Mouse (Mus musculus) hindbrain, embryonic 15.5 days (tissue): ENCODE results near the gene Plvap. TPM values are rescaled to one million over a fixed set of nuclear protein-coding genes. Genes with fewer than 3 reads are reported as not detected.
"Not testable (repeated sequence)": the region's sequence is repeated elsewhere in the genome, so short reads cannot be mapped to it uniquely, and the experiment has no call there.

ENCODE experiments used
- ATAC-seq: fragments of 200-750 bp; cut with Nextera tagmentation; 2 replicates; pipeline ENCODE4 v1.8.0; 2017; ENCODE audit warnings: low read depth, moderate number of reproducible peaks, moderate TSS enrichment; ENCODE audit not compliant: low FRiP score
- H3K27ac ChIP-seq: fragments of 300-500 bp; sonication (generic); replicated peaks from 2 replicates; pipeline ENCODE4 v1.5.1; 2015; ENCODE audit warnings: mild to moderate bottlenecking, inconsistent platforms
- H3K27me3 ChIP-seq: fragments of 300-500 bp; sonication (generic); 2 replicates; pipeline ENCODE4 v1.6.1; 2015; ENCODE audit warnings: control low read depth, inconsistent platforms
- H3K36me3 ChIP-seq: fragments of 300-500 bp; sonication (generic); 2 replicates; pipeline ENCODE4 v1.6.1; 2015; ENCODE audit warnings: control low read depth, inconsistent platforms
- H3K4me1 ChIP-seq: fragments of 300-500 bp; sonication (generic); replicated peaks from 2 replicates; pipeline ENCODE4 v1.6.1; 2015; ENCODE audit warnings: control low read depth, inconsistent platforms
- H3K4me2 ChIP-seq: fragments of 300-500 bp; sonication (generic); 2 replicates; pipeline ENCODE4 v1.6.1; 2015; ENCODE audit warnings: moderate library complexity, mild to moderate bottlenecking, inconsistent platforms
- H3K4me3 ChIP-seq: fragments of 300-500 bp; sonication (generic); 2 replicates; pipeline ENCODE4 v1.5.1; 2015; ENCODE audit warnings: mild to moderate bottlenecking, inconsistent platforms
- H3K9ac ChIP-seq: fragments of 300-500 bp; sonication (generic); 2 replicates; pipeline ENCODE4 v1.6.1; 2015; ENCODE audit warnings: inconsistent platforms
- H3K9me3 ChIP-seq: fragments of 300-500 bp; sonication (generic); 2 replicates; pipeline ENCODE4 v1.6.1; 2016; ENCODE audit warnings: control low read depth, inconsistent platforms
- WGBS: fragments of 180-500 bp; shearing (Covaris S2); methylation state at CpG from one replicate; pipeline ENCODE4 v1.1.7; 2015; 5-methylcytosine and 5-hydroxymethylcytosine counted together
- polyA plus RNA-seq: library from polyadenylated mRNA; unstranded; fragments of >200 nt; fragmentation: Nextera tagmentation; extraction: Ambion mirVana; gene quantifications from 2 replicates; pipeline ENCODE4 v1.2.1, GENCODE M21; 2015

The Plvap gene
- polyA plus RNA-seq, 1 experiment from 2014 or later: 10.9 TPM

DNA sequence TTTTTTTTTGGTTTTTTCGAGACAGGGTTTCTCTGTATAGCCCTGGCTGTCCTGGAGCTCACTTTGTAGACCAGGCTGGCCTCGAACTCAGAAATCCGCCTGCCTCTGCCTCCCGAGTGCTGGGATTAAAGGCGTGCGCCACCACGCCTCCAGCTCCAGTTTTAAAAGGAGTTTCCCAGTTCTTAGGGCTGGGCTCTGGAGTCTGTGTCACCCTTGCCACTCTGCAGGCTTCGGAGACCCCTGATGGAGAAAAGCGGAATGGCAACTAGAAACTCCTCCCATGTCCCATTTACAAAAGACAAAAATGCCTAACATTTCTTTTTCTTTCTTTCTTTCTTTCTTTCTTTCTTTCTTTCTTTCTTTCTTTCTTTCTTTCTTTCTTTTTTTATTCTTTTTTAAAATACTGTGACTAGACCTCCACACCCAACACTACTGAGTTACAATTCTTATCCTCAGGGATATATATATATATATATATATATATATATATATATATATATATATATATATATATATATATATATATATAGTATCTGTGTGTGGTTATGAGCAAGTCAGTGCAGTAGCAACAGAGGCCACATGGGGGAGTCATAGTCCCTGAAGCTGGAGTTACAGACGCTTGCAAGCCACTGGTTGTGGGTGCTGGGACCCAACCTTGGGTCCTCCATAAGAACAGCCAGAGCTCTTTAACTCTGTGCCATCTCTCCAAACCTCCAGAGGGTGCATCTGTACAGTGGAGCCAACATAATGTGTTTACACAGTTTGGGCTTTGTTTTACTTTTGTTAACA is 7.7 kb upstream of the Plvap start:
- 44% methylated on average over 10 of the region's 10 CpGs for WGBS
- ATAC-seq, H3K9me3 ChIP-seq, H3K9ac ChIP-seq, H3K4me3 ChIP-seq, H3K4me1 ChIP-seq, H3K27ac ChIP-seq, H3K36me3 ChIP-seq, H3K4me2 ChIP-seq: not testable (repeated sequence)
- H3K27me3 ChIP-seq: peaks cover 10% of the 10 kb centered on the region

DNA sequence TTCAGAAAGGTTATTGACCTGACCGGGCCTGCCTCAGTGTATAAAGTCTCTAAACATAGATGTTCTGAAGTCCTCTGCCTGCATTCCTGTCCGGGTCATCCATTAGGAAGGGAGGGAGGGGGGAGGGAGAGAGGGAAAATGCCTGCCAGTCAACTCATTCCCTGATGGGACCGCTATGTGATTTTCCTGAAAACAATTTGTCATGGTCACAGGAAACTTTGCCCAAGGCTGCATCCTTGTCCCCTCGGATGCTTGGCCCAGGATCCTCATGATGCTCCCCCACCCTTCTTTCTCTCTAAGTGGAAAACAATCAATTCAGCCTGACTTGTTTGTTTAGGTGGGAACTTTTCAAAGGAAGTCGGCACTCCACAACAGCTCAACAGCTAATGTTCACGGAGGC is 5.2 kb upstream of the Plvap start:
- 7% methylated on average over 6 of the region's 6 CpGs for WGBS
- no peaks in the 10 kb centered on the region for H3K36me3 ChIP-seq

GRCm38 (mm10) chr8:71515043-71515442 is 3.5 kb upstream of the Plvap start:
- 0 out of 2 replicates have a peak, but pooled peaks cover 3% of the 10 kb centered on the region for H3K4me1 ChIP-seq
- 73% methylated on average over 5 of the region's 5 CpGs for WGBS
- no peak overlapping the region for H3K4me2 ChIP-seq
- no peaks in the 10 kb centered on the region for H3K36me3 ChIP-seq
- no peak overlapping the region for H3K9ac ChIP-seq
- H3K9me3 ChIP-seq: no peaks in the 10 kb centered on the region
- no peak overlapping the region for H3K4me3 ChIP-seq
- ATAC-seq: no peak
- peaks cover 13% of the 10 kb centered on the region for H3K27me3 ChIP-seq
- no peak overlapping the region for H3K27ac ChIP-seq

More for the DNA sequence above, 5.2 kb upstream of the Plvap start:
- no peak overlapping the region for H3K27ac ChIP-seq
- no peaks in the 10 kb centered on the region for H3K27me3 ChIP-seq
- no peaks in the 10 kb centered on the region for H3K9me3 ChIP-seq
- no peak overlapping the region for H3K9ac ChIP-seq
- ATAC-seq: no peak
- no peak overlapping the region for H3K4me3 ChIP-seq
- no peak overlapping the region for H3K4me2 ChIP-seq
- H3K4me1 ChIP-seq: 0 out of 2 replicates have a peak, but pooled peaks cover 3% of the 10 kb centered on the region

- no peak overlapping the region for H3K9ac ChIP-seq
- no peaks in the 10 kb centered on the region for H3K9me3 ChIP-seq
- no peak for ATAC-seq
- 77% methylated on average over 15 of the region's 15 CpGs for WGBS
- no peak overlapping the region for H3K4me3 ChIP-seq
- H3K27ac ChIP-seq: no peak overlapping the region
- H3K4me1 ChIP-seq: 0 out of 2 replicates have a peak, but pooled peaks cover 3% of the 10 kb centered on the region
- no peak overlapping the region for H3K4me2 ChIP-seq
- H3K27me3 ChIP-seq: peaks cover 29% of the 10 kb centered on the region
- H3K36me3 ChIP-seq: no peaks in the 10 kb centered on the region
Observed at GRCm38 (mm10) chr8:71513018-71513754, 1.6 kb upstream of the Plvap start.

GRCm38 (mm10) chr8:71509316-71509715 is 2.2 kb downstream of the Plvap start:
- Histone ChIP-seq H3K4me2 (no peak overlapping the region), H3K9me3 (no peaks in the 10 kb centered on the region), H3K27ac (no peak overlapping the region), H3K27me3 (peaks cover 54% of the 10 kb centered on the region), H3K36me3 (no peaks in the 10 kb centered on the region), H3K4me3 (no peak overlapping the region), H3K4me1 (peaks cover 12% of the 10 kb centered on the region), H3K9ac (no peak overlapping the region)
- 62% methylated on average over 2 of the region's 2 CpGs for WGBS
- ATAC-seq: no peak

DNA sequence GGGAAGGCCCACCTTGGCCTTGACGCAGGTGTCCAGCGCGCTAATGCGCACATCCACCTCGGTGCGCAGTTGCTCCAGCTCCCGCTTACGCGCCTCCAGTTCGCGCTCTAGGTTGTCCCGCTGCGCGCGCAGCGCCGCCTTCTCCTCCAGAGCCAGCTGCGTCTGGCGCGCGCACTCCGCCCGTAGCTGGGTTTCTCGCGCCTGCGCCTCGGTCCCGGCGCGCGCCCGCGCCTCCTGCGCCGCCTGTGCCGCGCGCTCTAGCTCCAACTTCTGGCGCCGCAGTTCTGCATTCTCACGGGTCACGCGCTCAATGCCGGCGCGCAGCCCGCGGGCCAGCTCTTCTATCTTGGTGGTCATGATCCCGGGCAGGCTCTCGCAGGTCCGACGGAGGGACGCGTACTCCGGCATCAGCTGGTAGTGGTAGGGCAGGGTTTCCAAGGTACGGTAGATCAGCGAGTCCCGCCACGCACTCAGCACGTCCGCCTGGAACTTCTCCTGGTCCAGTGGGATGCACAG is 3.9 kb downstream of the Plvap start:
- WGBS: under 1% methylated on average over 59 of the region's 61 CpGs
- Histone ChIP-seq H3K27me3 (peaks cover 54% of the 10 kb centered on the region), H3K27ac (no peak overlapping the region), H3K9me3 (no peaks in the 10 kb centered on the region), H3K4me3 (peak overlapping the region; percentile 47), H3K4me1 (peaks cover 12% of the 10 kb centered on the region), H3K4me2 (peak overlapping the region; percentile 81), H3K36me3 (no peaks in the 10 kb centered on the region), H3K9ac (peak overlapping the region; percentile 49)
- peak; percentile 86 for ATAC-seq

DNA sequence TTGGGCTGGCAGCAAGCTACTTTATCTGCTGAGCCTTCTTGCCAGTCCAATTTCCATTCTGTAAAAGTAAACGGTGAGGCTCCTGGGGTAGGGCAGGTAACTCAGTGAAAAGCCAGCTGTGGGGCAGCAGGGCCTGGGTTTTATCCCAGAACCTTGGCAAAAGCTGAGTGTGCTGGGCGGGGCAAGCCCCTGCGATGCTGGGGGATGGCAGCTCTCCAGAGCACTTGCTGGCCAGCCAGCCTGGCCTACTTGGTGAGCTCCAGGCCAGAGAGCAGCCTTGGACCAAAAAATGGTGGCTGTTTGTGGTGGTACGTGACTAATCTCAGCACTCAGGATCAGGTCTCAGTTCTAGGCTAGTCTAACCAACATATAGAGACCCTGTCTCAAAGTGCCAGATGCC is 5.6 kb downstream of the Plvap start:
- WGBS: 81% methylated on average over 4 of the region's 4 CpGs
- H3K4me1 ChIP-seq: peaks cover 12% of the 10 kb centered on the region
- no peak for ATAC-seq
- peaks cover 48% of the 10 kb centered on the region for H3K27me3 ChIP-seq
- no peaks in the 10 kb centered on the region for H3K36me3 ChIP-seq
- no peak overlapping the region for H3K27ac ChIP-seq
- no peaks in the 10 kb centered on the region for H3K9me3 ChIP-seq
- H3K4me3 ChIP-seq: no peak overlapping the region
- no peak overlapping the region for H3K4me2 ChIP-seq
- no peak overlapping the region for H3K9ac ChIP-seq

DNA sequence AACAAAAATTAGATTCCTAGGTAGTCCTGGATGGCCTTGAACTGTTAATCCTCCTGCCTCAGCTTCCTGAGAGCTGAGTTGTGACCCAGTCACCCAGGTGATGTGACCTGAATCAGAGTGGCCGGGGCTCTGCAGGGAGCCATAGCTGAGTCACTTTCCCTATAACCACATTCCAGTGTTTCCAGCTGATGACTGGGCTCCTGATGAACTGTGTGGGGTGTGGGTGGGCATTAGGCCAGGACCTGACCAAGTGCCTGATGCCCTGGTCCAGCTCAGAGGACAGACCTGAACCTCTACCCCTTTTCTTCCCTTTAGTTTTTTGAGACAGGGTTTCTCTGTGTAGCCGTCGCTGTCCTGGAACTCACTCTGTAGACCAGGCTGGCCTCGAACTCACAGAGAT is 6.2 kb downstream of the Plvap start:
- ATAC-seq: no peak
- Histone ChIP-seq H3K4me3 (no peak overlapping the region), H3K9me3 (no peaks in the 10 kb centered on the region), H3K36me3 (no peaks in the 10 kb centered on the region), H3K9ac (no peak overlapping the region), H3K4me1 (peaks cover 12% of the 10 kb centered on the region), H3K27ac (no peak overlapping the region), H3K27me3 (peaks cover 44% of the 10 kb centered on the region), H3K4me2 (no peak overlapping the region)
- 89% methylated on average over 4 of the region's 4 CpGs for WGBS

- Histone ChIP-seq H3K9ac (no peak overlapping the region), H3K27me3 (peaks cover 35% of the 10 kb centered on the region), H3K36me3 (no peaks in the 10 kb centered on the region), H3K4me2 (no peak overlapping the region), H3K4me3 (no peak overlapping the region), H3K4me1 (peaks cover 12% of the 10 kb centered on the region), H3K9me3 (no peaks in the 10 kb centered on the region), H3K27ac (no peak overlapping the region)
- 96% methylated on average over 4 of the region's 4 CpGs for WGBS
- ATAC-seq: no peak
Observed at GRCm38 (mm10) chr8:71504349-71504748, 7.2 kb downstream of the Plvap start.

DNA sequence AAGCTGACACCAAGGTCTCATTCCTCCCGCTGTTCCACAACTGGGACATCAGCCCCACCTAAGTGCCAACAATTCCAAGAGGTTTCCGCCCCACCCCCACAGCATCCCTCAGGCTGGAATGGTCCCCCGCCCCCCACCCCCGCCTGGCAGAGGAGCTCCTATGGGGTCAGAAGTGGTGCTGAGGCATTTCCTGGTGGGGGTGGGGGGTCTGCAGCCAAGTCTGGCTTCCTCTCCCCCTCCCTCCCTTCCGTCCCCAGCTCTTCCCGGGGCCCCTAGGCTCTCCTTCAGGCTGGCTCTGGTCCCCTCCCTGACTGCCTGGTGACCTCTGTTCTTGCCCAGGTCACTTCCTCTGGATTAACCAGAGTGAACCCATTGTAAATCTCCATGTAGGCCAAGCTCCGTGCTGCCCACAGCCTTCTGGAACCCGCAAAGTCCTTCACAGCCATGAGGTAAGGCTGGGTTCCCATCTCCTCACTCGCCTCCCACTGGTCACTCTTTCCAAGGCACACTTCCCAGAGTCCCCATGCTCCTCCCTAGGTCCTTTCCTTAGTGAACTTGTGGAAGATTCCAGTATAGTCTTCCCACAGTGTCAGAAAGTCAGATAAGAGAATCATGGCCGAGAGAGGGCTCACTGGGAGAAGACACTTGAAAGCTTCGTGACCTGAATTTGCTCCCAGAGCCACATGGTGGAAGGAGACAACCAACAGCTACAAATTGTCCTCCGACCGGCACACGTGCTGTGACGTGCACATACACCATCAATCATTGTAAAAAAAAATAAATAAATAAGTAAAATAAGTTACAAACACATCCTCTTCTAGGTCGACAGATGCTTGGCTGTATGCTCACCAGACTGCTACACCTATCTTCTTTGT is 12.5 kb downstream of the Plvap start:
- Histone ChIP-seq H3K4me2 (no peak overlapping the region), H3K4me1 (peaks cover 16% of the 10 kb centered on the region), H3K27me3 (no peaks in the 10 kb centered on the region), H3K4me3 (no peak overlapping the region), H3K9me3 (no peaks in the 10 kb centered on the region), H3K9ac (no peak overlapping the region), H3K36me3 (0 out of 2 replicates have a peak, but pooled peaks cover 2% of the 10 kb centered on the region), H3K27ac (no peak overlapping the region)
- WGBS: 40% methylated on average over 16 of the region's 16 CpGs
- no peak for ATAC-seq

DNA sequence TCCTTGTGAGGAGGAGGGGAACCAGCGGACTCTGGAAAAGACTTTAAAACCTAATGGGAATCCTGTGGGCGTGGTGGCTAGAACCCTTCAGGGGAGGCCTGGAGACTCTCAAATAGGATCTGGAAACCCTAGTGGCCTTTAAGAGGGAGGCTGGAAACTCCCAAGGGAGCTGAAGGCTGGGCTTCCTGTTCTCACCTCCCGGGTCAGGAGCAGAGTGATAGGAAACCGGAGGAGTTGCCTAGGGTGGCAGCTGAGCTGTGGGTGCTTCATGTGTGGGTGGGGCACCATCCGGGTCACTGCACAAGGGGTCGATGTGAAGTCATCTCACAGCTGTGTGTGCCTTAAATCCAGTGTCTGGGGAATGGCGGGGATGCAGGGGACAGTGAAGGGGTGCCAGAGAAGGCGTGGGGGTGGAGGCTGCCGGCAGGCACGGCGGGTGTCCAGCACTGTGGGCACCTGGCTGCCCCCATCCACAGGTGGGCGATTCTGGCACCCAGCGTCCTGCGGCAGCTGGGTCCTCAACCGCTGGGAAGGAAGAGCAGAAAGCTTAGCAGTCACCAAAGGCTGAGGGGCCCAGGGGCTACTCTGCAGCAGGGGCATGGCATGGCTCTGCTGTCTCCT is 13.6 kb downstream of the Plvap start:
- no peak for ATAC-seq
- H3K4me2 ChIP-seq: no peak overlapping the region
- H3K27me3 ChIP-seq: no peaks in the 10 kb centered on the region
- no peak overlapping the region for H3K4me3 ChIP-seq
- 27% methylated on average over 15 of the region's 15 CpGs for WGBS
- H3K36me3 ChIP-seq: peaks cover 9% of the 10 kb centered on the region
- H3K9me3 ChIP-seq: no peaks in the 10 kb centered on the region
- no peak overlapping the region for H3K9ac ChIP-seq
- peaks cover 16% of the 10 kb centered on the region for H3K4me1 ChIP-seq
- no peak overlapping the region for H3K27ac ChIP-seq
